Mouse (Mus musculus) testis, postnatal 10 days (tissue): Measurements from ENCODE around the gene Poln.

Experiments
- DNase-seq: peaks from one replicate; pipeline ENCODE4 v3.0.0; 2021; ENCODE audit warnings: low spot score

Poln gene

GRCm38 (mm10) chr5:34168950-34169891 lies at the start of gene Poln, which contains the start of gene Haus3:
Poln (minus strand) TSS chr5:34169448.
Haus3 (minus strand) TSS chr5:34169527.
- DNase-seq, result peak; percentile 98

GRCm38 (mm10) chr5:34218672-34219071 lies 49.4 kb upstream of the Poln start:
- no peak for DNase-seq

GRCm38 (mm10) chr5:34217756-34218155 lies 48.5 kb upstream of the Poln start:
- DNase-seq, result no peak

- no peak for DNase-seq
Measured at GRCm38 (mm10) chr5:34216025-34216424, 46.8 kb upstream of the Poln start.

- DNase-seq, result peak; percentile 55
Measured at GRCm38 (mm10) chr5:34213659-34214058, 44.4 kb upstream of the Poln start.

- peak; percentile 81 for DNase-seq
Measured at GRCm38 (mm10) chr5:34210279-34210678, 41.0 kb upstream of the Poln start.

GRCm38 (mm10) chr5:34207503-34207902 lies 38.3 kb upstream of the Poln start:
- DNase-seq, result no peak

GRCm38 (mm10) chr5:34205788-34206187 lies 36.5 kb upstream of the Poln start:
- DNase-seq, result no peak

- no peak for DNase-seq
Measured at GRCm38 (mm10) chr5:34204911-34205310, 35.7 kb upstream of the Poln start.

GRCm38 (mm10) chr5:34202006-34202405 lies 32.8 kb upstream of the Poln start:
- no peak for DNase-seq

- DNase-seq, result no peak
Measured at GRCm38 (mm10) chr5:34201396-34201795, 32.1 kb upstream of the Poln start.

GRCm38 (mm10) chr5:34198615-34199014 lies 29.4 kb upstream of the Poln start:
- no peak for DNase-seq

- DNase-seq, result no peak
Measured at GRCm38 (mm10) chr5:34197243-34197642, 28.0 kb upstream of the Poln start.

GRCm38 (mm10) chr5:34196423-34196822 lies 27.2 kb upstream of the Poln start:
- DNase-seq, result no peak

GRCm38 (mm10) chr5:34195786-34196185 lies 26.5 kb upstream of the Poln start:
- DNase-seq, result no peak

- DNase-seq, result no peak
Measured at GRCm38 (mm10) chr5:34194975-34195662, 25.9 kb upstream of the Poln start.

- no peak for DNase-seq
Measured at GRCm38 (mm10) chr5:34194426-34194825, 25.2 kb upstream of the Poln start.

GRCm38 (mm10) chr5:34191843-34192242 lies 22.6 kb upstream of the Poln start:
- peak; percentile 70 for DNase-seq

GRCm38 (mm10) chr5:34191021-34191420 lies 21.8 kb upstream of the Poln start:
- peak; percentile 62 for DNase-seq

GRCm38 (mm10) chr5:34189521-34189920 lies 20.3 kb upstream of the Poln start:
- no peak for DNase-seq

- no peak for DNase-seq
Measured at GRCm38 (mm10) chr5:34188856-34189255, 19.6 kb upstream of the Poln start.

GRCm38 (mm10) chr5:34187601-34188316 lies 18.5 kb upstream of the Poln start, which contains the start of gene Mxd4:
Mxd4 (minus strand) TSS chr5:34187720.
- DNase-seq, result peak; percentile 97
